Mouse (Mus musculus) spleen, adult 2 months (tissue): Measurements from ENCODE around the gene Mpp4.

ENCODE experiments used
- CTCF ChIP-seq: fragments of 200-500 bp; IDR thresholded peaks from 2 replicates; pipeline ENCODE4 v1.5.1; 2011; ENCODE audit warnings: mild to moderate bottlenecking, inconsistent platforms; ENCODE audit not compliant: insufficient read depth, insufficient read length, insufficient replicate concordance; ENCODE audit errors: extremely low read depth
- POLR2A ChIP-seq: fragments of 200-500 bp; IDR thresholded peaks from 2 replicates; pipeline ENCODE4 v1.6.1; 2011; ENCODE audit warnings: low read depth, low read length, inconsistent platforms

DNA sequence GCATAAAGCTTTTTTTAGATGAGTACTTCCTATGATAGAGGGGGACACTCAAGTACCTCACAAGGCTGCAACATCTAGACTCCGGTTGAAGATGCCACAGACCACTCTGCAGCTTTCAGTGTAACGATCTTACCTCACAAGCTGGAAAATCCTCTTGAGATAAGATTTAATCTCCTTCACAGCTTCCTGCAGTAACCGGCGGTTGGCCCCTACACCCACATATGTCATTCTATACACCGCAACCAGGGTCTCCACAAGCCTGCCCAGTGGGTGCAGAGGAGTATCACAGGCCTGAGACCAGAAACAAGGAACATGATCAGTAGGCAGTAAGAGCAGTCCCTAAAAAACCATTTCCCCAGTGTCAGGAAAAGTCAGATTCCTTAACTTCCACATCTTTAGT is 9.8 kb upstream of the Mpp4 start:
- TF ChIP-seq CTCF, result no peak
- TF ChIP-seq POLR2A, result no peak
